Mouse (Mus musculus) embryonic stem cell, embryonic (primary cell): Measurements from ENCODE around the gene Gm9507.
"Not testable (repeated sequence)": the region's sequence is repeated elsewhere in the genome, so short reads cannot be mapped to it uniquely, and the experiment has no call there.

Experiments
- CTCF ChIA-PET, 4 experiments: fragments of 300-600 bp in 2 of 4; fragments of 350-600 bp in 2 of 4; sonication (Branson Sonifier 250); formaldehyde crosslinking; loops; one replicate each; lab custom pipeline; 2022; ENCODE audit warnings: inconsistent platforms in 2 of 4; lab: Charles Lee
- POLR2A ChIA-PET, 4 experiments: fragments of 300-600 bp in 2 of 4; fragments of 350-600 bp in 2 of 4; sonication (Branson Sonifier 250); formaldehyde crosslinking; loops; one replicate each; lab custom pipeline; 2022; ENCODE audit warnings: antibody characterized with exemption in 4 of 4, inconsistent platforms in 1 of 4; lab: Charles Lee

Gene Gm9507

GRCm38 (mm10) chr10:77811743-77812142 is at the start of gene Gm9507:
Gene Gm9507, minus strand, starts transcription at chr10:77811843.
- ChIA-PET CTCF (no interaction called here), POLR2A (interaction anchor here in 1 of 4 experiments (1.5 kb wide), 1 partner anchor 12 kb away, joined by 3 read pairs; no protein-coding TSS in a partner anchor)

DNA sequence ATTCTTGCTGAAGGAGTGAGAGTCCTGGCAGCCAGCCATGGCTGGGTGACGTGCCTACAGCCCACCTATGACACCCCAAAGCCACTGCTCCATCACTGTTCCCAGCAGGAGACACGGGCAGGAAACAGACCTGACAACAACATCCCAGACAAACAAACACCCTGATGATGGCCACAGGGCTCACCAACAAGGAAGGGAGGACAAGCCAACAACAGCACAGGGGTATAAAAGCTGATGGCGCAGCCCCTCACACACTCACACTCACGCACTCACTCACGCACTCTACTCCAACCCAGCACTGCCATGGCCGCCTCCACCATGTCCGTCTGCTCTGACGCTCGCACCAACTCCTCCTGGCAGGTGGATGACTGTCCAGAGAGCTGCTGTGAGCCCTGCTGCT is 40.9 kb upstream of the Gm9507 start, which contains the start of gene Gm10318:
TSS of gene Gm10318 (plus strand) at position 301 of the 400 bp plus-strand sequence.
- CTCF ChIA-PET = interaction anchor here in 1 of 4 experiments (0.6 kb wide), 1 partner anchor 72 kb away, joined by 5 read pairs; no protein-coding TSS in a partner anchor
- POLR2A ChIA-PET = interaction anchor here in 2 of 4 experiments (1.0 to 1.6 kb wide), 2 partner anchors 11 to 12 kb away, joined by 3 read pairs; no protein-coding TSS in a partner anchor

GRCm38 (mm10) chr10:77847538-77847937 is 35.9 kb upstream of the Gm9507 start:
- CTCF ChIA-PET = interaction anchor here in 1 of 4 experiments (0.7 kb wide), 1 partner anchor 275 kb away, joined by 4 read pairs; no protein-coding TSS in a partner anchor
- POLR2A ChIA-PET = no interaction called here

DNA sequence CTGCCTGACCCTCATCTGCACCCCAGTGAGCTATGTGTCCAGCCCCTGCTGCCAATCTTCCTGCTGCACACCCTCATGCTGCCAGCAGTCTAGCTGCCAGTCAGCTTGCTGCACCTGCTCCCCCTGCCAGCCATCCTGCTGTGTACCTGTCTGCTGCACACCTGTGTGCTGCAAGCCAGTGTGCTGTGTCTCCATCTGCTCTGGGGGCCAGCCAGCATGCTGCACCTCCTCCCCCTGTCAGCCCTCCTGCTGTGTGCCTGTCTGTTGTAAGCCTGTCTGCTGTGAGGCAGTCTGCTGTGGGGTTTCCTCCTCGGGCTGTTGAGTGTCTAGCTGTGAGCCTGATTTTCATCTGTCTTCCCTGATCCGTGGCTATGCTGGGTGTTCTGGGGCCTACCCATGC is 35.3 kb upstream of the Gm9507 start:
- CTCF ChIA-PET = interaction anchor here in 1 of 4 experiments (0.7 kb wide), 1 partner anchor 275 kb away, joined by 4 read pairs; no protein-coding TSS in a partner anchor
- POLR2A ChIA-PET = interaction anchor here in 1 of 4 experiments (0.6 kb wide), 1 partner anchor 565 kb away, joined by 3 read pairs; no protein-coding TSS in a partner anchor

GRCm38 (mm10) chr10:77846503-77846902 is 34.9 kb upstream of the Gm9507 start, which contains the start of gene Gm36176:
Gene Gm36176, plus strand, starts transcription at chr10:77846803.
- ChIA-PET POLR2A (interaction anchor here in 1 of 4 experiments (0.6 kb wide), 1 partner anchor 566 kb away, joined by 3 read pairs; no protein-coding TSS in a partner anchor), CTCF (no interaction called here)

DNA sequence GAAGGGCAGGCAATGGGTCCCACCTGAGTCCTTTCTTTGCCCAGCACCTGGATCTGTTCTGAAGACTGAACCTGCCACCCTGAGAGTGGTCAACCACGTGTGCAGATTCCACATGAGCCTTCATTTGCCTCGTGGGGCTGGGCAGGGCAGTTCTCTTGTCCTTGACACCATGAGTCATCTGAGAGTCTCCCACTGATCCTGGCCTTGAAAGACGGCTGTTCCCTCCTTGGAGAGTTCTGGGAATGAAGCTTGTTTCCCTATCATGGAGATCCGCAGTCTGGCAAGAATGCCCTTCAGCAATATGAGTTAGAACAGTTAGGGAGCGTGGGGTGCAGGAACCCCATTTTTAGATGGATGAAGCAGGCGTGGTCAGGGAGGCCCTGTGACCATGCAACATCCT is 27.4 kb upstream of the Gm9507 start:
- ChIA-PET POLR2A (interaction anchor here in 1 of 4 experiments (0.6 kb wide), 1 partner anchor 862 kb away, joined by 3 read pairs; no protein-coding TSS in a partner anchor), CTCF (interaction anchor here in 1 of 4 experiments (0.6 kb wide), 1 partner anchor 341 kb away, joined by 4 read pairs; no protein-coding TSS in a partner anchor)

DNA sequence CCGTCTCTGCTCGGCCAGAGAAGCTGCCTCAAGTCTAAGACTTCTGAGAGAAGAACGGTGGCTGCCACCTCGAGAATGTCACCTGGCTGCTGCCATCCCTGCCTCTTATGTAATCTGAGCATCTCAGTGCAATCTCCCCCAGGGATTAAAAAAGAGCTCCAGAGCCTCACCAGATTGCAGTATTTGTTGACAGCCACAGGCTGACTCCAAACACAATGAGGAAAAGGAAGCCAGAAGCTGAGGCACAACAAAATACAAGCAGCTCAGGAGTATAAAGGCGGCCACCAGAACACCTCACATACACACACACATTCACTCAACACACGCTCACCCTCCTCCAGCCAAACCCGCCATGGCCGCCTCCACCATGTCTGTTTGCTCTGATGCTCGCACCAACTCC is 24.0 kb upstream of the Gm9507 start, which contains the start of gene Krtap10-10:
TSS of gene Krtap10-10 (plus strand) at position 301 of the 400 bp plus-strand sequence.
- CTCF ChIA-PET = interaction anchor here in 1 of 4 experiments (0.6 to 1.6 kb wide), 3 partner anchors 14 to 83 kb away, joined by 3 to 4 read pairs (median 3); no protein-coding TSS in a partner anchor
- POLR2A ChIA-PET = interaction anchor here in 2 of 4 experiments (0.6 to 1.4 kb wide), 3 partner anchors 29 to 152 kb away, joined by 3 to 4 read pairs (median 3); partner anchors contain the start of gene Lrrc3 (in 1 of the 2)

DNA sequence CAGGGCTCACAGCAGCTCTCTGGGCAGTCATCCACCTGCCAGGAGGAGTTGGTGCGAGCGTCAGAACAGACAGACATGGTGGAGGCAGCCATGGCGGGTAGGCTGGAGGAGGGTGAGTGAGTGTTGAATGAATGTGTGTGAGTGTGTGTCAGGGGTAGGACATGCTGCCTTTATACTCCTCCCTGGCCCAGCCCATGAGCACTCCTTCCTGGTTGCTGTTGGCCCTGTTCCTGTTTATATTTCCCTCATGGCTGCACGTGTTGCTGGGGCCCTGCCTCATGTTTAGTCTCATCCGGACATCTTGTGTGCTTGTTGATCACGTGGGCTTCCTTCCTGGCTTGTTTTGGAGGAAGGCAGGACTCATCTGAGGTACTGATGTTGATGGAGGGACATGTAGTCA is 15.3 kb upstream of the Gm9507 start, which contains the start of gene Krtap10-4:
TSS of gene Krtap10-4 (minus strand) at position 145 of the 400 bp plus-strand sequence.
- ChIA-PET CTCF (no interaction called here), POLR2A (interaction anchor here in 1 of 4 experiments (0.6 kb wide), 1 partner anchor 32 kb away, joined by 4 read pairs; the partner anchor contains the start of gene Gm9639)

DNA sequence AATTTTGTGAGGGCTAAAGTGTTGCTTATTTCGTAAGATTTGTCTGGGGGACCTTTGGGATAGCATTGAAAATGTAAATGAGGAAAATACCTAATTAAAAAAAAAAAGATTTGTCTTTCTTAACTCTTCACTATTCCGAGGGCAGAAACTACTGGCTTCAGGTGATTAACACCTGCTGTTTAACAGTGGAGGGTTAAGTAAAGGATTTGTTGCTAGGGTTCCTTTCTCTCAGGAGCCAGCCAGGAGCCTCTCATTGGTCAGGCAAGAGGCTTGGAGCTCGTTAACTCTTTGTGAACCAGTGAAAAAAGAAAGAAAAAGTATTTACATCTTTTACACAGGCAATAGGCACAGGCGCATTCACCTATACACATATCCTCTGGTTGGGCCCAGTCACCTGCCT is 7.6 kb upstream of the Gm9507 start:
- ChIA-PET CTCF (no interaction called here), POLR2A (no interaction called here)

GRCm38 (mm10) chr10:77818523-77818922 is 6.9 kb upstream of the Gm9507 start:
- POLR2A ChIA-PET = no interaction called here

GRCm38 (mm10) chr10:77815514-77815913 is 3.9 kb upstream of the Gm9507 start:
- ChIA-PET CTCF (interaction anchor here in 3 of 4 experiments (0.6 to 1.4 kb wide), 10 partner anchors 17 to 249 kb away, joined by 3 to 7 read pairs (median 3); partner anchors contain the start of gene Krtap10-10 (in 1 of the 3)), POLR2A (no interaction called here)

More at GRCm38 (mm10) chr10:77818523-77818922, 6.9 kb upstream of the Gm9507 start:
- CTCF ChIA-PET = no interaction called here

GRCm38 (mm10) chr10:77814382-77814781 is 2.7 kb upstream of the Gm9507 start, which contains the start of gene Gm2696:
Gene Gm2696, plus strand, starts transcription at chr10:77814682.
- POLR2A ChIA-PET = interaction anchor here in 1 of 4 experiments (0.6 kb wide), 1 partner anchor 130 kb away, joined by 3 read pairs; no protein-coding TSS in a partner anchor
- CTCF ChIA-PET = interaction anchor here in 2 of 4 experiments (0.7 to 1.3 kb wide), 5 partner anchors 8 to 111 kb away, joined by 3 to 4 read pairs (median 3); no protein-coding TSS in a partner anchor

DNA sequence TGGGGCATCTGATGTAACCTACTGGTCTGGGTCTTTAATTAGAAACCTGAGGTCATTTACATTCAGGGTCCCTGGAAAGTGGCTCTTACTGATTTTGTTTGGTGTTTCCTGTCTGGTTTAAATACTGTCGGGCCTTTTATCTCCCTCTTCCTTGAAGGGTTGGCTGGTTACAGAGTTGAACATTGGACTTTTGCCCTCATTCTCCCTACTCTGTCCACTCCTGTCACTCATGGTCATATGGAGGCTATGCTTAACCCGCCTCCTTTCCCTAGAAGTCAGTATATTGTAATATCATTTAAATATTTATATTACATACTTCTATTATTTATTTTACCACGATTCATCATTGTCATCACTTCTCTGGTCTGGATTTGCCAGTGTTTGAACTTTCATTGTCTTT is 7.5 kb downstream of the Gm9507 start:
- ChIA-PET CTCF (no interaction called here), POLR2A (no interaction called here)

- CTCF ChIA-PET = interaction anchor here in 2 of 4 experiments (0.5 to 0.7 kb wide), 2 partner anchors 9 to 17 kb away, joined by 3 read pairs; no protein-coding TSS in a partner anchor
- POLR2A ChIA-PET = interaction anchor here in 2 of 4 experiments (0.5 to 1.3 kb wide), 2 partner anchors 217 to 1395 kb away, joined by 3 to 5 read pairs; partner anchors contain the start of gene Pttg1ip (in 1 of the 2)
Measured at GRCm38 (mm10) chr10:77798921-77799508, 12.6 kb downstream of the Gm9507 start, which contains the start of gene Gm19668. Gene Gm19668, minus strand, starts transcription at chr10:77799133.

GRCm38 (mm10) chr10:77798164-77798920 is 13.3 kb downstream of the Gm9507 start:
- POLR2A ChIA-PET = not testable (repeated sequence)
- CTCF ChIA-PET = interaction anchor here in 2 of 4 experiments (0.5 to 0.7 kb wide), 2 partner anchors 9 to 17 kb away, joined by 3 read pairs; no protein-coding TSS in a partner anchor

GRCm38 (mm10) chr10:77797677-77798076 is 14.0 kb downstream of the Gm9507 start:
- CTCF ChIA-PET = no interaction called here
- POLR2A ChIA-PET = no interaction called here

DNA sequence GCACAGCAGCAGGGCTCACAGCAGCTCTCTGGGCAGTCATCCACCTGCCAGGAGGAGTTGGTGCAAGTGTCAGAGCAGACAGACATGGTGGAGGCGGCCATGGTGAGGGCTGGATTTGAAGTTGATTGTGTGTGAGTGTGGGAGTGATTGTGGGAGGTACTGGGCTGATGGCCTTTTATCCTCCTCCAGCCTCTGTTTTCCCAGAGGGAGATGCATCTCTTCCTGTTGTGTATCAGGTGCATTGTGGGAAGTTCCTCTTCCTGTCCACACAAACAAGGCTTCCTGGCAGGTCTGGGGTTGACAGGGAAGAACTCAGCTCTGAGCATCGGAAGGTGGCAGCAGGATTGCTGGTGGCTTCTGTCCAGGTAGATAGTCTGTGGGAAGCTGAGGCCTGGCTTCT is 16.7 kb downstream of the Gm9507 start, which contains the start of gene Gm9639:
TSS of gene Gm9639 (minus strand) at position 101 of the 400 bp plus-strand sequence.
- POLR2A ChIA-PET = interaction anchor here in 1 of 4 experiments (0.6 kb wide), 1 partner anchor 32 kb away, joined by 4 read pairs; no protein-coding TSS in a partner anchor
- CTCF ChIA-PET = interaction anchor here in 2 of 4 experiments (0.6 to 0.8 kb wide), 2 partner anchors 278 to 1449 kb away, joined by 3 to 4 read pairs; no protein-coding TSS in a partner anchor

DNA sequence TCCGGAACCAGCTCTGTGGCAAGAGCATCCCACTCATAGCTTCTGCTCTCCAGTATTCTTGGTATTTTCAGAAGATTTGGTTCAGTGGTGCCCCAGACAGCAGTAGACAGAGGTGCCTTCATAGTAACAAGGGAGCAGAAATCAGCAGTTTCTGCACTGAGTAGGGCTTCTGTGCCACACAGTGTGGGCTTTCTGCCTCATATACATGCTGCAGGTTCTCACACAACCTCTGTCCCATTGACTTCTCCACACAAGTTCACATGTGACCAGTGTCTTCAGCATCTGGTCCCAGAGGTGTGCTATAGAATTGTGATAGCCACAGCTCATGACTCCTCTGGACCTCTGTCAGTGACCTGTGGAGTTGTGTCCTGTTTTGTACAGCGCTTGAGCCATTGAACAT is 23.0 kb downstream of the Gm9507 start:
- POLR2A ChIA-PET = no interaction called here
- CTCF ChIA-PET = no interaction called here
